Mouse (Mus musculus) hindbrain, embryonic 10.5 days (tissue): ENCODE results near the gene Mrpl39. TPM values are rescaled to one million over a fixed set of nuclear protein-coding genes. Genes with fewer than 3 reads are reported as not detected.

Experiments used
- DNase-seq: peaks from one replicate; pipeline ENCODE4 v3.0.0-alpha.2; 2017; ENCODE audit warnings: low spot score
- H3K27ac ChIP-seq: fragments of 300-500 bp; sonication (generic); 2 replicates; pipeline ENCODE4 v1.5.1; 2016; ENCODE audit warnings: mild to moderate bottlenecking, moderate library complexity
- H3K27me3 ChIP-seq: fragments of 300-500 bp; sonication (generic); 2 replicates; pipeline ENCODE4 v1.6.1; 2016; ENCODE audit warnings: mild to moderate bottlenecking; ENCODE audit not compliant: poor library complexity, insufficient read depth, severe bottlenecking
- H3K36me3 ChIP-seq: fragments of 300-500 bp; sonication (generic); 2 replicates; pipeline ENCODE4 v1.6.1; 2016; ENCODE audit warnings: mild to moderate bottlenecking, moderate library complexity
- H3K4me1 ChIP-seq: fragments of 300-500 bp; sonication (generic); replicated peaks from 2 replicates; pipeline ENCODE4 v1.6.1; 2016; ENCODE audit warnings: mild to moderate bottlenecking
- H3K4me3 ChIP-seq: fragments of 300-500 bp; sonication (generic); 2 replicates; pipeline ENCODE4 v1.5.1; 2016; ENCODE audit warnings: mild to moderate bottlenecking, moderate library complexity
- H3K9me3 ChIP-seq: fragments of 300-500 bp; sonication (generic); 2 replicates; pipeline ENCODE4 v1.6.1; 2016; ENCODE audit warnings: mild to moderate bottlenecking, moderate library complexity
- WGBS: fragments of 180-500 bp; shearing (Covaris S2); methylation state at CpG from one replicate; pipeline ENCODE4 v1.1.7; 2016; 5-methylcytosine and 5-hydroxymethylcytosine counted together
- microRNA counts: library from miRNA; unstranded; fragments of <30 nt; microRNA quantifications from one replicate; lab custom pipeline; 2017
- polyA plus RNA-seq: library from polyadenylated mRNA; unstranded; fragments of >200 nt; fragmentation: Nextera tagmentation; extraction: Ambion mirVana; gene quantifications from 2 replicates; pipeline ENCODE4 v1.2.1, GENCODE M21; 2016

The Mrpl39 gene
- polyA plus RNA-seq, 1 experiment from 2014 or later, result 50.3 TPM

DNA sequence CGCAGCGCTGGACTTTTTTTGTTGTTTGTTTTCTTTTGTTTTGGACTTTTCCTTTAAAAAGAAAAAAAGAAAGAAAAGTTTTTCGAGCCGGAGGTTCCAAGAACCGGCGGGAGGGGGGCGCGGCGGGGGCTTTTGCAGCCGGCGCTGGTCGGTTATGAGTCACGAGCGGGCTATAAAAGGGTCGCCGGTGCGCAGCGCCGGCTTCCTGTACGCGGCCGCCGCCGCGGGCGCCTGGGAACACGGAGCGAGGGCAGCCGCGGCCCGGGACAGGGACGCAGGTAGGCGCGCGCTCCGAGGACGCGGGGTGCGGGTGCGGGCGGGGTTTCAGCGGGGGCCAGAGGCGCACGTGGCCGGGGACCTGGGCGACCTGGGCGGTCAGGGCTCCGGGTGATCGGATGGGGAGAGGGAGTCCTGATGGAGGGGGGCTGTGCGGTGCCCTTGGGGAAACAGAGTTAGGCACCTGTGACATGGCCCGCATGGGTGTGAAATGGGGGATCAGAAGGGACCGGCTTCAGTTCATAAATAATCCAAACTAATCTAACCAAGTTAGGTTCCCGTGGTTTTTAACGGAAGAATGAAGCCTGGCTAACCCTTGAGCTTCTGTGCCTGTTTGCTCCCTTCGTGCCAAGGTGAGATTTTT, 32.3 kb downstream of the Mrpl39 start:
- WGBS, result under 1% methylated on average over 55 of the region's 55 CpGs
- Histone ChIP-seq H3K36me3 (no peaks in the 10 kb centered on the region), H3K4me1 (peaks cover 14% of the 10 kb centered on the region), H3K4me3 (peak overlapping the region; percentile 78), H3K9me3 (no peaks in the 10 kb centered on the region), H3K27ac (peak overlapping the region; percentile 86), H3K27me3 (peaks cover 38% of the 10 kb centered on the region)
- DNase-seq, result no peak

DNA sequence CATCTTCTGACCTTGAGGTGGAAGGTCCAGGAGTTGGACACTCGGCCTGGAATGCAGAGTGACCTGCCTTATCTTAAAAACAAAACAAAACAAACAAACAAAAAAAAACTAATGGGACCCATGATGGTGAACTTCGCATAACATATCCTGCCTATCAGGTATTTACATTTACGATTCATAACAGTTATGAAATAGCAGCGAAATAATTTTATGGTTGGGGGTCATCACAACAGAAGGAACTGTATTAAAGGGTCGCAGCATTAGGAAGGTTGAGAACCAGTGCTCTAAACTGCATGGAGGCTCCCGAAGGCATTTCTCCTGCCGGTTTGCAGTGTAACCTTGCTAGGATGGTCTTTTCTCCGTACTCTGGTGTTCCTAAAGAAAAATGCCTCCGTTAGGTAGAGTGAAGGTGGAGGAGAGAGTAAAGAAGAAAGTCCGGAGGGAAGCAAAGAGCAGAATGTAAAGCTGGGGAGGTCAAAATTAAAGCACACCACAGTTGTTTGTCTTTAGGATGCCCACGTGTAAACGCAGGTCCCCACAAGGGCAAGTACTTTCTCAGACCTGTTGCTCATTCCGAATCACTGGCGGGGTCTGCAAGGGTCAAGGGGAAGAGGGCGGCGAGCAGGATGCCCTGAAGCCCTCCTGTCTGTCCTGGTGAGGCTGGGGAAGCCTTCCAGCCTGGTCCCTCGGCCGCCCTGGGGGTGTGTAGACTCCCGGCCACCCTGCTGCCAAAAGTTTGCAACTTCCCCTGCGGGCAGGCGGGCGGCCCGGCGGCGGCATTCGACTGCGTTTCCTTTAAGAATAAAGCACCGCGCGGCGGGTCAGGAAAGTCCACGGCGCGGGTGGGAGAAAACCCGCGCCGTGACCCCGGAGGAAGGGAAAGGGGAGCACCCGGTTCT, 33.1 kb downstream of the Mrpl39 start:
- Histone ChIP-seq H3K4me3 (peak overlapping the region; percentile 78), H3K9me3 (no peaks in the 10 kb centered on the region), H3K36me3 (no peaks in the 10 kb centered on the region), H3K27me3 (peaks cover 38% of the 10 kb centered on the region), H3K4me1 (peaks cover 14% of the 10 kb centered on the region), H3K27ac (peak overlapping the region; percentile 86; the same call in 1 of the 2 replicates)
- 12% methylated on average over 39 of the region's 39 CpGs for WGBS
- peak; percentile 47 for DNase-seq

DNA sequence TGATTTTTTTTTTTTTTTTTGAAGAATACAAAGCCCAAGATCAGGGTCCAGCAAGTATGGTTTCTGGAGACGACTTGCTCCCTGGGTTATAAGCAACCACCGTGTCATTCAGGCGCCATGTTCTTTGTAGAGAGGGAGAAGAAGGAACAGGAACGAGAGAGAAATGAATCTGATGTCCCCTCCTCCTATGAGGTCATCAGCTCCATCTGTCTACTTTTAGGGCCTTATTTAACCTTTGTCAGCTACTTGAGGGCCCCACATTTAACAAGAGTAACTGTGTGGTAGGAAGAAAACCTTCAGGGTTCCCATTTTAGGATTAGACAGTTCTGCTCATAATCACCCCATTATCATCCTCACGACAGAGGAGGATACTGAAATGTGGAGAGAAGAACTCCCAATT, 34.5 kb downstream of the Mrpl39 start:
- Histone ChIP-seq H3K36me3 (no peaks in the 10 kb centered on the region), H3K9me3 (no peaks in the 10 kb centered on the region), H3K4me1 (peaks cover 14% of the 10 kb centered on the region), H3K27me3 (peaks cover 38% of the 10 kb centered on the region), H3K27ac (no peak overlapping the region), H3K4me3 (no peak overlapping the region)
- DNase-seq, result no peak
- WGBS, result 85% methylated on average over 5 of the region's 5 CpGs

DNA sequence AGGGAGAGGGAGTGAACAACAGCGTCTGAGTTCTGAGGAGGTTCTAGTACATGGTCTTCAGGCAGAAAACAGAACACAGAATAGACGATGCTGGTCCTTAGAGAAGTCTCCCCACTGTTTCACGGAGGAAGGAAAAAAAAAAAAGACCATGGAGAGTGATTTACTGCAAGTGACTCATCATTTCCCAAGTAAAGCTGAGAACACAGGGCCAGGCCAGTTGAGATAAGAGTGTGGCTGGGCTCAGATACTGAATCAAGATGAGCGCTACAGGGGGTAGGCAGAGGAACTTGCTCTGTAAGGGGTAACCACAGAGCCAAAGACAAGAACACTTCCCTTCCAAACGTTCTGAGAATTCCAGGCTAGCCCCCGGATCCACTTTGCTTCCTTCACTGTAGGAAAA, 36.8 kb downstream of the Mrpl39 start:
- 68% methylated on average over 6 of the region's 6 CpGs for WGBS
- H3K9me3 ChIP-seq, result no peaks in the 10 kb centered on the region
- H3K4me1 ChIP-seq, result peaks cover 9% of the 10 kb centered on the region
- peaks cover 22% of the 10 kb centered on the region for H3K27me3 ChIP-seq
- no peak overlapping the region for H3K27ac ChIP-seq
- DNase-seq, result no peak
- no peaks in the 10 kb centered on the region for H3K36me3 ChIP-seq
- no peak overlapping the region for H3K4me3 ChIP-seq

DNA sequence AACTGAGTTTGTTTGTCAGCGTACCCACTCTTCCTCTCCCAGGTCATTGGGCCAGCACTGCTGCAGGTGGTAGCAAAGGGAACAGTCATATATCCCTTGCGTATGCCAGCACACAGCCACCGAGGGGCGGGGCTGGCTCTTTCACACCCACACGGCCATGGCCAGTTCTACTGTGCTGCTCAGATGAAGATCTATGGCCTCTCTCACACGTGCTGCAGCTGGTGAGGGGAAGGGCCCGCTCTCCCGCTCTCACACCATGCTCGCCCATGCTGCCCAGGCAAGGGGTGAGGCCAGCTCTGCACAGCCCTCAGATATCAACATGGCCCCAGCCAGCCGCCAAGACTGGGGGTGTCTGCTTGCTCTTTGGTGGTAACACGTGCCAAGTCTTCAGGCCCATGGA, 39.4 kb downstream of the Mrpl39 start:
- WGBS, result 84% methylated on average over 11 of the region's 11 CpGs
- no peak overlapping the region for H3K27ac ChIP-seq
- H3K4me1 ChIP-seq, result no peaks in the 10 kb centered on the region
- no peak for DNase-seq
- no peaks in the 10 kb centered on the region for H3K36me3 ChIP-seq
- no peak overlapping the region for H3K4me3 ChIP-seq
- no peaks in the 10 kb centered on the region; the same call in 1 of the 2 replicates for H3K27me3 ChIP-seq
- no peaks in the 10 kb centered on the region for H3K9me3 ChIP-seq

DNA sequence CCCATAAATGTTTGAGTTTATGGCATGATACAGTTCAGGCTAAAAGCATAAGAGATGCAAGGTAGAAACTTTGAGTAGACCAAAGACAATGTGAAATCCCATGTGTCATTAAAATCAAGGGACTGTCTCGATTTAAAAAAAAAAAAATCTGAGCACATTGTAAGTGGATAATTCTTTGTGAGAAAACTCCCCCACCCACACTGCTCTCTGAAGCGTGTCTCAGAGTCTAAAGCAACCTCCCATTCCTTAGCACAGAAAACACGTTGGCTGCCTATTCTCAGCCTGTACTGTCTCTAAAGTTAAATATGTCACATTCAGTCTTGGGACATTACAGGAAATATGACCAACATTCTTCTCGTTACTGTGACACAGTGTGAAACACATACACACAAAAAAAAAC, 53.6 kb downstream of the Mrpl39 start:
- DNase-seq, result no peak
- WGBS, result 73% methylated on average over 4 of the region's 4 CpGs

DNA sequence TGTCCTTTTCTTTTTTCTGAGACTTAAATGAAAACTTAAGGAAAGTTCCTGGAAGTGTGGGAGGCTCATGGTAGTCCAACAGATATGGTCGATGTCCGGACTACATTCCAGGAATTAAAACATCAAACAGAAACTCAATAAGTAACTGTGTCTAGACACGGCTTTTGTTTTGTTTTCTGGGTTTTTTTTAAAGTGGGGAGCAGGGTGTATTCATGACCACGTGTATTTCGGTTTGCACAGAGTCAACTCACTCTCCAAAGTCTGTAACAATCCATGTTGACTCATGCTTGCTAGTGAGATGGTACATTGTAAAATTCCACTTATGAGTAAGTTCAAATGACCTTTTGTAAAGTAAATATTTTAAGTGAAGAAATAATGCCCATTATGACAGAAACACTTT, 54.8 kb downstream of the Mrpl39 start:
- no peak overlapping the region for H3K4me3 ChIP-seq
- no peaks in the 10 kb centered on the region for H3K36me3 ChIP-seq
- 79% methylated on average over 5 of the region's 5 CpGs for WGBS
- no peaks in the 10 kb centered on the region for H3K27me3 ChIP-seq
- no peaks in the 10 kb centered on the region for H3K4me1 ChIP-seq
- no peak overlapping the region for H3K27ac ChIP-seq
- no peak for DNase-seq
- no peaks in the 10 kb centered on the region for H3K9me3 ChIP-seq

More for the DNA sequence above, 53.6 kb downstream of the Mrpl39 start:
- no peak overlapping the region for H3K27ac ChIP-seq
- no peaks in the 10 kb centered on the region for H3K4me1 ChIP-seq
- no peaks in the 10 kb centered on the region for H3K9me3 ChIP-seq
- no peaks in the 10 kb centered on the region for H3K36me3 ChIP-seq
- no peak overlapping the region for H3K4me3 ChIP-seq
- no peaks in the 10 kb centered on the region for H3K27me3 ChIP-seq

DNA sequence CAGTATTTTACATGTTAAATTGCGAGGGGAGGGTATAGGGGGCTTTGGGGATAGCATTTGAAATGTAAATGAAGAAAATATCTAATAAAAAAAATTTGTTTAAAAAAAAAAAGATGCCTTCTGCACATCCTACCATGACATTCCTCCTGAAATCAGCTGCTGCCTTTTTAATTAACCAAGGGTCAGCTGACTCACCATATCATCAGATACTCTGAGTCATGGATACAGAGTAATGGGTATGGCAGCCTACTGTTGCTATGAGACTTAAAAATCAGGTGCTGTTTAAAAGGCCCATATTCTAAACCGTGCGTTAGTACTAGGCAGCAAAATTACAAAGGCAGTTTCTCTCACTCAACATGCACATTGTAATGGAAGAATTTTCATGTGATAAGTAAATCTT, 58.2 kb downstream of the Mrpl39 start:
- 89% methylated on average over 3 of the region's 3 CpGs for WGBS
- no peaks in the 10 kb centered on the region for H3K9me3 ChIP-seq
- no peak for DNase-seq
- no peaks in the 10 kb centered on the region for H3K4me1 ChIP-seq
- no peak overlapping the region for H3K4me3 ChIP-seq
- no peak overlapping the region for H3K27ac ChIP-seq
- no peaks in the 10 kb centered on the region for H3K36me3 ChIP-seq
- H3K27me3 ChIP-seq, result no peaks in the 10 kb centered on the region

MicroRNAs within 50 kb of the gene (microRNA counts, 519-probe panel; counts per million panel counts)
- 1,255 counts per million, percentile 77 among the panel's probes with 10 or more counts for microRNA mmu-miR-155 (lab: Ali Mortazavi, UCI)

Other genes with a start within 250 kb of the Mrpl39 start
- not detected in 2 replicates for gene A730009L09Rik, start 220.6 kb downstream of the Mrpl39 start, polyA plus RNA-seq
- 46.5 and 52.6 TPM in 2 replicates for gene Jam2, start 38.4 kb upstream of the Mrpl39 start, polyA plus RNA-seq
- gene Gabpa, start 99.2 kb upstream of the Mrpl39 start, polyA plus RNA-seq, result 28.5 and 35.1 TPM in 2 replicates
- gene Atp5j, start 99.9 kb upstream of the Mrpl39 start, polyA plus RNA-seq, result 802 and 846 TPM in 2 replicates